Mouse (Mus musculus): ENCODE data around the gene Col24a1. TPM values are rescaled to one million over a fixed set of nuclear protein-coding genes. Genes with fewer than 3 reads are reported as not detected.
A peak's percentile ranks its signal among the peaks of the same experiment; 100 is the strongest.

Col24a1 gene
- polyA plus RNA-seq, 1 experiment from 2014 or later, result 2.3 TPM

DNA sequence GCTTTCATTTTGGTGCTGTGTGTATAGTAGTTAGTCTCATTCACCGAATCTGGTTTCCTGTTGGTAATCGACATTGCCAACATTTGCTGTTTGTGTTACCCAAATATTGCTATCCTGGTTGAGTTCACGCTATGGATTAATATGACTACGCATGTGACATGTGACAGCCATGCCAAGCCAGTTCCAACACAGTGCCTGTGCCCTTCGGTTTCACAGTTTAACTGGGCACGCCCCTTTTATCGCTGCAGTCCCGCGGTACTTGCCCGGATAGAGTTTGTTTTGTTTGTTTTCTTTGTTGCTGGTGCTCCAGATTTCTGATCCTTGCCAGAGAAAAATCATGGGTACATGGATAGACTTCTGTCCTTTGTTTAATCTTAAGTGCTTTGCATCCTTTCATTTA lies 263.9 kb downstream of the Col24a1 start:
- Histone ChIP-seq H3K4me1 (replicated peaks; ENCODE audit: insufficient read depth, low read length) (no peaks in the 10 kb centered on the region), H3K4me2 (ENCODE audit: low read length) (no peak overlapping the region), H3K4me3 (replicated peaks; ENCODE audit: low read depth, low read length) (no peak overlapping the region), H3K36me3 (ENCODE audit: insufficient read depth, low read length) (no peaks in the 10 kb centered on the region), H3K27me3 (ENCODE audit: insufficient read depth, low read length) (no peaks in the 10 kb centered on the region), H3K9ac (ENCODE audit: low read depth, low read length) (no peak overlapping the region), H3K9me3 (replicated peaks; ENCODE audit: low read length) (no peaks in the 10 kb centered on the region), H3K27ac (no peak overlapping the region)
- 91% methylated on average over 10 of the region's 10 CpGs for WGBS
- DNase-seq (ENCODE audit: low spot score) (no peak), ATAC-seq (replicated peaks; ENCODE audit: low FRiP score, low read depth) (no peak)
- no peak for TF ChIP-seq CTCF (IDR thresholded peaks at IDR 0.05; ENCODE audit: low read depth)

DNA sequence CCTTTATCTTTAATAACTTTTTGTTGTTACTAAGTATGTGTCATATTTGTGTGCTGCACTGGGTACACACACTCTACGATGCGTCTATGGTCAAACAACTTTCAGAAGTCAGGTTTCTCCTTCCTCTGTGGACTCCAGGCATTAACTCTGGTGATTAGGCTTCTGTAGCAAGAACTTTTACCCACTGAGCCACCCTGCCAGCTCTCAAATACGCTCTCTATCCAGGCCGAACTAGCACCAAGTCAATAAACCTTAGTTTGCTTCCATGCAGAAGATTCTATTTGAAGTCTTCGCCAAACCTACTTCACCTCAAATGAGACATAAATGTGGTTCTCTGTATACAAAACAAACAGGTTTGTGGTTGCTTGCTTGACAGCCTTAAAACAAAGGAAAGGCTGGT lies 267.4 kb downstream of the Col24a1 start:
- H3K36me3 ChIP-seq (ENCODE audit: insufficient read depth, low read length), result no peaks in the 10 kb centered on the region
- H3K4me2 ChIP-seq (ENCODE audit: low read length), result no peak overlapping the region
- no peak overlapping the region for H3K27ac ChIP-seq
- WGBS, result 88% methylated on average over 5 of the region's 5 CpGs
- ATAC-seq (replicated peaks; ENCODE audit: low FRiP score, low read depth), result no peak
- no peak overlapping the region for H3K9ac ChIP-seq (ENCODE audit: low read depth, low read length)
- no peak overlapping the region for H3K4me3 ChIP-seq (replicated peaks; ENCODE audit: low read depth, low read length)
- H3K9me3 ChIP-seq (replicated peaks; ENCODE audit: low read length), result no peaks in the 10 kb centered on the region
- H3K27me3 ChIP-seq (ENCODE audit: insufficient read depth, low read length), result no peaks in the 10 kb centered on the region
- no peak for TF ChIP-seq CTCF (IDR thresholded peaks at IDR 0.05; ENCODE audit: low read depth)
- no peaks in the 10 kb centered on the region for H3K4me1 ChIP-seq (replicated peaks; ENCODE audit: insufficient read depth, low read length)
- no peak for DNase-seq (ENCODE audit: low spot score)

DNA sequence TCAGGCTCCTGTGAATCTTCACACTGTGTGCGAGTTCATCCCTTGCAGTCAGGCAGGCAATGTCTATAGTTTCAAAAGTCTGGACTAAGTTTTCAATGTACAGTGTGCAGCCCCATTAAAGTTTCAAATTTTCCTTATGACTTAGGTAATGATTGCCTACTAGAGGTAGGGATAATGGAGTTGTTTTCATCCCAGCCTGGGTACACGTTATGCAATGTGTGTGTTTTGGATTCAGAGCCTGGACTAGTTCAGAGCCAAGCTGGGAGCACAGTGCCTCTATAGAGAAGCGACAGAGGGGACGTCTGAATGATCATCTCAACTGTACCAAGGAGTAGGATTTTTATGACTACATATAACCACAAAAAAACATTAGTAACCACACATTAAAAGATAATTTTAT lies 267.8 kb downstream of the Col24a1 start:
- H3K27me3 ChIP-seq (ENCODE audit: insufficient read depth, low read length), result no peaks in the 10 kb centered on the region
- 83% methylated on average over 4 of the region's 4 CpGs for WGBS
- ATAC-seq (replicated peaks; ENCODE audit: low FRiP score, low read depth), result no peak

DNA sequence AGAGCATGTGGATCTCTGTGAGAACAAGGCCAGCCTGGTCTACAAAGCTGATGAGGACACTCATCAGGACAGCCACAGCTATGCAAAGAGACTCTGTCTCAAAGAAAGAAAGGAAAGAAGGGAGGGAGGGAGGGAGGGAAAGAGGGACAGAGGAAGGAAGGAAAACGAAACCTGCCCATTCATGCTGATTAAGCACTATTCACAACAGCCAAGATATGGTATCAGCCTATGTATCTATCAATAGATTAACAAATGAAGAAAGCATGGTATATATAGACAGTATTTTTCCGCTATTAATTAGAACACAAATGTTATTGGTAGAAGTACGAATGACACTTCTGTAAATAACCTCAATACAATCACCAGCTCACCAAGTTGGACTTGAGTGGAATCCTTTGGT lies 282.2 kb downstream of the Col24a1 start:
- ATAC-seq (replicated peaks; ENCODE audit: low FRiP score, low read depth), result no peak
- 87% methylated on average over 3 of the region's 3 CpGs for WGBS

More for the DNA sequence above, 267.8 kb downstream of the Col24a1 start:
- no peak overlapping the region for H3K9ac ChIP-seq (ENCODE audit: low read depth, low read length)
- no peak for DNase-seq (ENCODE audit: low spot score)
- no peak overlapping the region for H3K27ac ChIP-seq
- H3K36me3 ChIP-seq (ENCODE audit: insufficient read depth, low read length), result no peaks in the 10 kb centered on the region
- H3K4me2 ChIP-seq (ENCODE audit: low read length), result no peak overlapping the region
- no peaks in the 10 kb centered on the region for H3K4me1 ChIP-seq (replicated peaks; ENCODE audit: insufficient read depth, low read length)
- no peak for TF ChIP-seq CTCF (IDR thresholded peaks at IDR 0.05; ENCODE audit: low read depth)
- H3K9me3 ChIP-seq (replicated peaks; ENCODE audit: low read length), result no peaks in the 10 kb centered on the region
- no peak overlapping the region for H3K4me3 ChIP-seq (replicated peaks; ENCODE audit: low read depth, low read length)

DNA sequence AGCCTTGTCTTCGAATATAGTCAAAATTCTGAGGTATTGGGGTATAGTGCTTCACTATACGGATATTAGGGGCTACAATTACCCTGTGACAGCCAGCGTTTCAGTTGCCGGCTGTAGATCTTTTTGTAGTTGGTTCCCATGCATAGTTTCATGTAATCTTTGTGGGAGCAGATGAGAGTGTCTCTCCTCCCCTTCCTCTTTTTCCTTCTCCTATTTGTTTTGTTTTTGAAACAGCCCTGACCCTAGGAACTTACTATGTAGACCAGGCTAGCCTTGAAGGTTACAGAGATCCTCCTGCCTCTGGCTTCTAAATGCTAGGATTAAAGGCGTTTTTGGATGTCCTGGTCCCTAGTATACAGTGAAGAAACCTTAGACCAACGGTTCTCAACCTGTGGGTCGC lies 283.1 kb downstream of the Col24a1 start:
- Histone ChIP-seq H3K9ac (ENCODE audit: low read depth, low read length) (no peak overlapping the region), H3K36me3 (ENCODE audit: insufficient read depth, low read length) (0 out of 2 replicates have a peak, but pooled peaks cover 5% of the 10 kb centered on the region), H3K9me3 (replicated peaks; ENCODE audit: low read length) (no peaks in the 10 kb centered on the region), H3K4me3 (replicated peaks; ENCODE audit: low read depth, low read length) (no peak overlapping the region), H3K4me1 (replicated peaks; ENCODE audit: insufficient read depth, low read length) (peaks cover 8% of the 10 kb centered on the region), H3K27ac (no peak overlapping the region), H3K4me2 (ENCODE audit: low read length) (no peak overlapping the region), H3K27me3 (ENCODE audit: insufficient read depth, low read length) (no peaks in the 10 kb centered on the region)
- ATAC-seq (replicated peaks; ENCODE audit: low FRiP score, low read depth), result peak; percentile 7; the same call in 1 of the 2 replicates
- no peak for TF ChIP-seq CTCF (IDR thresholded peaks at IDR 0.05; ENCODE audit: low read depth)
- no peak for DNase-seq (ENCODE audit: low spot score)
- WGBS, result 85% methylated on average over 7 of the region's 7 CpGs

More for the DNA sequence above, 282.2 kb downstream of the Col24a1 start:
- Histone ChIP-seq H3K27ac (no peak overlapping the region), H3K4me3 (replicated peaks; ENCODE audit: low read depth, low read length) (no peak overlapping the region), H3K9me3 (replicated peaks; ENCODE audit: low read length) (no peaks in the 10 kb centered on the region), H3K9ac (ENCODE audit: low read depth, low read length) (no peak overlapping the region), H3K4me2 (ENCODE audit: low read length) (no peak overlapping the region), H3K4me1 (replicated peaks; ENCODE audit: insufficient read depth, low read length) (peaks cover 8% of the 10 kb centered on the region), H3K36me3 (ENCODE audit: insufficient read depth, low read length) (0 out of 2 replicates have a peak, but pooled peaks cover 5% of the 10 kb centered on the region), H3K27me3 (ENCODE audit: insufficient read depth, low read length) (no peaks in the 10 kb centered on the region)
- no peak for TF ChIP-seq CTCF (IDR thresholded peaks at IDR 0.05; ENCODE audit: low read depth)
- DNase-seq (ENCODE audit: low spot score), result no peak

DNA sequence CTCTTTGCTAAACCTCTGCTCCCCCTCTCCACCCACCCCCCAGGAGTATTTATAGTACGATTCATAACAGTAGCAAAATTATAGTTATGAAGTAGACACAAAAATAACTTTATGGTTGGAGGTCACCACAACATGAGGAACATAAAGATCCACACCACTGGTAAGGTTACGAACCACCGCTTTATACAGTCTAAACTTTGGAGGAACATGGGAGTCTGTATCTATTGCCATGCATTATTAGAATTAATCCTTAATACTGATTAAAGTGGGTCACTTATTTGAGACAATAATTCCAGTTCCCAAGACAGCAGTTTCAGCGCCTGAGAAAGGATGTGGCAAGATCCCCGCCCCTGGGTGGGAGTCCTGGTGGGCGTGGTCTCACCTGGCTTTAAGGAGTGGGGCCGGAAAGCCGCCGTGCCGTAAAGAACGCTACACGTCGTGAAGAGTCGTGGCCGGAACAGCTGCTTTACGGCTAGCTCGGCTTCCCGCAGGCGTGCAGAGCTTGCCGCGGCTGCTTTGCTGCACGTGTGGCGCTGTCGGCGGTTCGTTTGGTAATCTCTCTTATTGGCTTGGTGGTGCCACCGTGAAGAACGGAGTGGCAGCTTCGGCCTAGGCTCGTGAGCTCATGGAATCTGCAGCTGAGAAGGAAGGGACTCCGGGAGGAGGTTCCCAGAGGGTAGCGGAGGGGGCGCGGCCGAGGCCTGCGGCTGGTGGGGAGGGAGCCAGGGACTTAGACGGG lies 283.6 kb downstream of the Col24a1 start, which contains the start of gene Znhit6:
TSS of gene Znhit6 (plus strand) at position 463 of the 739 bp plus-strand sequence.
- DNase-seq (ENCODE audit: low spot score), result peak; percentile 96
- peak within 1 kb of the TSS; percentile 62 for H3K9ac ChIP-seq (ENCODE audit: low read depth, low read length)

More for the DNA sequence above, 283.6 kb downstream of the Col24a1 start, which contains the start of gene Znhit6:
- Histone ChIP-seq H3K27me3 (ENCODE audit: insufficient read depth, low read length) (no peaks in the 10 kb centered on the region), H3K9me3 (replicated peaks; ENCODE audit: low read length) (no peaks in the 10 kb centered on the region), H3K27ac (peak within 1 kb of the TSS; percentile 64), H3K36me3 (ENCODE audit: insufficient read depth, low read length) (0 out of 2 replicates have a peak, but pooled peaks cover 5% of the 10 kb centered on the region), H3K4me2 (ENCODE audit: low read length) (peak within 1 kb of the TSS; percentile 85), H3K4me3 (replicated peaks; ENCODE audit: low read depth, low read length) (peak within 1 kb of the TSS; percentile 78), H3K4me1 (replicated peaks; ENCODE audit: insufficient read depth, low read length) (peaks cover 8% of the 10 kb centered on the region)
- WGBS, result 6% methylated on average over 37 of the region's 37 CpGs
- TF ChIP-seq CTCF (IDR thresholded peaks at IDR 0.05; ENCODE audit: low read depth), result peak; percentile 15; the same call in 1 of the 2 replicates
- peak; percentile 87 for ATAC-seq (replicated peaks; ENCODE audit: low FRiP score, low read depth)

Data from kidney, postnatal 0 days (tissue).